Mouse (Mus musculus) cerebellum, postnatal 10 days (tissue): ENCODE measurements at regions not wholly inside any gene's neighbourhood (a gene's known extent, or its start where the extent isn't known, plus 50 kb on each side); places are given as distances from the start of the nearest gene placed in this dataset.
"Not testable (repeated sequence)": the region's sequence is repeated elsewhere in the genome, so short reads cannot be mapped to it uniquely, and the experiment has no call there.

Experiments
- DNase-seq, 2 experiments: peaks; one replicate each; pipeline ENCODE4 v3.0.0; 2021; ENCODE audit warnings: mixed read lengths in 2 of 2

DNA sequence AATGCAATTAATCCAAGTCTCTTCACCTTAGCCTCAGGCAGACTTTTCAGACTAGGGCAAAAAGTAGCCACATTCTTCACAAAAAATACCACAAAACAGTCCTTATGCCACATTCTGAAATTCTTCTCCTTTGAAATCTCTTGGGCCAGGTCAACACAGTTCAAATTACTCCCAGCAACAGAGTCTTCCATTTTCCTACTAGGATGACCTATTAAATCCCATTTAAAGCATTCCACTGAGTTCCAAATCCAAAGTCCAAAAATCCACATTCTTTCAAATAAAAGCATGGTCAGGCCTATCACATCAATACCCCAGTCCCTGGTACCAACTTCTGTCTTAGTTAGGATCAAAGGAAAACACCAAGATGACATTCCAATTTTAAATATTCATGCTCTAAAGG is 721.4 kb downstream of the Rapgef2 start:
- not testable (repeated sequence) for DNase-seq
